In the genomic region with DNA sequence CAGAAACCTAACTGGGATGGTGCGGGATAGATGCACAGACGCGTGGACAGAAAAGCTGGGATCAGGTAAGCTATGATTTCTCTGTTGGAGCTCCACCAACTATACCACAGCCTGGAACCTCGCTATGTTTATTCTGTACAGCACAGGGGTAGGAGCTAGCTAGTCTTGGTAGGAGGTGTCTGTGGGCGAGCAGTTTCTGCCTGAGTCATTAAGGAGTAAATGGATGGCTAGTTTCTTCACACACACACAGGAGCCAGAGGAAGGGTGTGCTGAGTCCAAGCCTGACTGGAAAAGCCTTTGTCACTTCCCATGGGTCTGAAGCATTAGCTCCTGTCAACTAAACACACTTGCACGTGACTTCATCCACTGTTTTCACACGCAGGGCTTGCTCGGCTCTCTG, we compare ENCODE assay signal across 25 mouse cellular contexts.
"Had no signal": no experiment of that assay in that cellular context is flagged by ENCODE, and none has a peak within 500 bp of the region (broad histone marks: within the 10 kb centered on the region; RNA-seq: fewer than 3 reads in every experiment).

No protein-coding gene starts in this region.

- H3K36me3 ChIP-seq: heart, embryonic 13.5 days; heart, embryonic 15.5 days; hindbrain, embryonic 13.5 days; hindbrain, embryonic 15.5 days; intestine, embryonic 15.5 days; limb, embryonic 10.5 days; limb, embryonic 12.5 days; liver, embryonic 13.5 days had no signal

- H3K9me3 ChIP-seq: heart, embryonic 15.5 days; hindbrain, embryonic 13.5 days; hindbrain, embryonic 15.5 days; intestine, embryonic 15.5 days; limb, embryonic 10.5 days; limb, embryonic 12.5 days; liver, embryonic 13.5 days had no signal

- H3K4me2 ChIP-seq: heart, embryonic 11.5 days; heart, embryonic 13.5 days; heart, embryonic 15.5 days; hindbrain, embryonic 13.5 days; hindbrain, embryonic 15.5 days; intestine, embryonic 15.5 days; limb, embryonic 12.5 days; liver, embryonic 11.5 days; liver, embryonic 13.5 days had no signal

- DNase-seq: gastrocnemius, postnatal 14 days; gastrocnemius, postnatal 36 days; heart, adult 11 months; heart, adult 2 months; heart, postnatal 14 days; heart, postnatal 36 days; kidney, adult 18-20 months; kidney, adult 8-10 months; kidney, postnatal 10 days; kidney, postnatal 25 days; kidney, postnatal 4 days; liver; liver, embryonic 13.5 days had no signal

- ATAC-seq: inflammation-experienced regulatory T-cells, adult 6 months; intestine, embryonic 15.5 days; intestine, postnatal 0 days had no signal

- H3K27ac ChIP-seq: heart, adult 2 months; heart, embryonic 13.5 days; heart, embryonic 15.5 days; hindbrain, embryonic 13.5 days; hindbrain, embryonic 15.5 days; intestine, embryonic 15.5 days; layer of hippocampus, adult 2 months; limb, embryonic 10.5 days; limb, embryonic 12.5 days; liver, embryonic 13.5 days had no signal

- H3K4me3 ChIP-seq: heart, adult 2 months; heart, embryonic 13.5 days; heart, embryonic 15.5 days; hindbrain, embryonic 13.5 days; hindbrain, embryonic 15.5 days; intestine, embryonic 15.5 days; layer of hippocampus, adult 2 months; limb, embryonic 10.5 days; limb, embryonic 12.5 days; liver, embryonic 13.5 days had no signal

- H3K27me3 ChIP-seq: heart, embryonic 13.5 days; heart, embryonic 15.5 days; hindbrain, embryonic 13.5 days; hindbrain, embryonic 15.5 days; intestine, embryonic 15.5 days; limb, embryonic 12.5 days; liver, embryonic 13.5 days had no signal

- H3K4me1 ChIP-seq: liver, embryonic 13.5 days had no signal

- H3K9ac ChIP-seq: heart, embryonic 13.5 days; heart, embryonic 15.5 days; hindbrain, embryonic 13.5 days; hindbrain, embryonic 15.5 days; intestine, embryonic 15.5 days; limb, embryonic 12.5 days; liver, embryonic 13.5 days had no signal
